Mouse (Mus musculus) stomach, embryonic 14.5 days (tissue): ENCODE measurements at regions not wholly inside any gene's neighbourhood (a gene's known extent, or its start where the extent isn't known, plus 50 kb on each side); places are given as distances from the start of the nearest gene placed in this dataset.

Source experiments
- ATAC-seq: fragments of 200-750 bp; cut with Nextera tagmentation; 2 replicates; pipeline ENCODE4 v1.8.0; 2017; ENCODE audit warnings: low read depth, moderate TSS enrichment; ENCODE audit not compliant: insufficient number of reproducible peaks, insufficient read depth, low FRiP score
- H3K27ac ChIP-seq: fragments of 300-500 bp; sonication (generic); 2 replicates; pipeline ENCODE4 v1.5.1; 2014; ENCODE audit warnings: mild to moderate bottlenecking, low read length, moderate library complexity, mixed read lengths
- H3K27me3 ChIP-seq: fragments of 300-500 bp; sonication (generic); 2 replicates; pipeline ENCODE4 v1.6.1; 2014; ENCODE audit warnings: low read length, control low read depth, mixed read lengths; ENCODE audit not compliant: control insufficient read depth, insufficient read depth
- H3K36me3 ChIP-seq: fragments of 300-500 bp; sonication (generic); 2 replicates; pipeline ENCODE4 v1.6.1; 2014; ENCODE audit warnings: mild to moderate bottlenecking, control low read depth, low read length, moderate library complexity, mixed read lengths; ENCODE audit not compliant: control insufficient read depth, insufficient read depth
- H3K4me1 ChIP-seq: fragments of 300-500 bp; sonication (generic); 2 replicates; pipeline ENCODE4 v1.6.1; 2014; ENCODE audit warnings: low read length, control low read depth, mixed read lengths; ENCODE audit not compliant: control insufficient read depth, insufficient read depth
- H3K4me2 ChIP-seq: fragments of 300-500 bp; sonication (generic); replicated peaks from 2 replicates; pipeline ENCODE4 v1.6.1; 2014; ENCODE audit warnings: low read depth, low read length, control low read depth
- H3K4me3 ChIP-seq: fragments of 300-500 bp; sonication (generic); 2 replicates; pipeline ENCODE4 v1.5.1; 2014; ENCODE audit warnings: low read depth, low read length, control low read depth
- H3K9ac ChIP-seq: fragments of 300-500 bp; sonication (generic); replicated peaks from 2 replicates; pipeline ENCODE4 v1.6.1; 2014; ENCODE audit warnings: low read depth, mild to moderate bottlenecking, control low read depth, low read length, moderate library complexity, mixed read lengths
- H3K9me3 ChIP-seq: fragments of 300-500 bp; sonication (generic); 2 replicates; pipeline ENCODE4 v1.6.1; 2016; ENCODE audit warnings: low read depth, low read length, control low read depth; ENCODE audit not compliant: control insufficient read depth
- WGBS: fragments of 180-500 bp; shearing (Covaris S2); extraction: QIAGEN DNeasy Blood & Tissue Kit; methylation state at CpG from one replicate; pipeline ENCODE4 v1.1.7; 2014; 5-methylcytosine and 5-hydroxymethylcytosine counted together

- H3K4me1 ChIP-seq: no peaks in the 10 kb centered on the region
- H3K4me2 ChIP-seq: no peak overlapping the region
- H3K36me3 ChIP-seq: no peaks in the 10 kb centered on the region
- H3K27ac ChIP-seq: no peak overlapping the region
- H3K4me3 ChIP-seq: no peak overlapping the region
- WGBS: 80% methylated on average over 1 of the region's 1 CpGs
- H3K9me3 ChIP-seq: no peaks in the 10 kb centered on the region
- H3K27me3 ChIP-seq: no peaks in the 10 kb centered on the region
- ATAC-seq: no peak
- no peak overlapping the region for H3K9ac ChIP-seq
Observed at GRCm38 (mm10) chr4:66515815-66516214, 111.4 kb upstream of the Astn2 start.

DNA sequence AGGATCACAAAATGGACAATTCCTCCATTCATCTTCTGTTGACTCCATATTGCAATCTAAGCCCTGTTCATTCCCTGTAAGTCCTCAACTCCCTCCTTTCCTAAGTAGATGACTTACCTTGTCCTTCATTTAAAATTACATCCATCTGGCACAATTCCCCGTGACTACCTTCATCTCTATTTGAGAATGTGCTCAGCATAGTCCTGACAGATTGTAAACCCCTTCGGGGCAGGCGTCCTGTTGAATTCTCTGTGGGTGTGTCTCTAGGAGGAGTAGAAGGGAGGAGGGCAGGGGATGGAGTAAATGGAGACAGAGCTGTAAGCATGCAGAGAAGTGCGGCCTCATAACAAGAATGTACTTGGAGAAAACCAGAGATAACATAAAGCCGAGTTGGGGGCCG is 79.1 kb upstream of the Astn2 start:
- Histone ChIP-seq H3K27me3 (no peaks in the 10 kb centered on the region), H3K4me3 (no peak overlapping the region), H3K9ac (no peak overlapping the region), H3K4me1 (no peaks in the 10 kb centered on the region), H3K36me3 (no peaks in the 10 kb centered on the region), H3K4me2 (no peak overlapping the region), H3K27ac (no peak overlapping the region), H3K9me3 (no peaks in the 10 kb centered on the region)
- WGBS: 75% methylated on average over 6 of the region's 6 CpGs
- ATAC-seq: no peak

- peak; percentile 77 for ATAC-seq
- Histone ChIP-seq H3K27ac (no peak overlapping the region), H3K4me3 (no peak overlapping the region), H3K4me2 (no peak overlapping the region), H3K4me1 (no peaks in the 10 kb centered on the region), H3K27me3 (no peaks in the 10 kb centered on the region), H3K9ac (no peak overlapping the region), H3K9me3 (no peaks in the 10 kb centered on the region), H3K36me3 (no peaks in the 10 kb centered on the region)
- WGBS: 33% methylated on average over 2 of the region's 2 CpGs
Observed at GRCm38 (mm10) chr4:66482495-66483291, 78.3 kb upstream of the Astn2 start.

DNA sequence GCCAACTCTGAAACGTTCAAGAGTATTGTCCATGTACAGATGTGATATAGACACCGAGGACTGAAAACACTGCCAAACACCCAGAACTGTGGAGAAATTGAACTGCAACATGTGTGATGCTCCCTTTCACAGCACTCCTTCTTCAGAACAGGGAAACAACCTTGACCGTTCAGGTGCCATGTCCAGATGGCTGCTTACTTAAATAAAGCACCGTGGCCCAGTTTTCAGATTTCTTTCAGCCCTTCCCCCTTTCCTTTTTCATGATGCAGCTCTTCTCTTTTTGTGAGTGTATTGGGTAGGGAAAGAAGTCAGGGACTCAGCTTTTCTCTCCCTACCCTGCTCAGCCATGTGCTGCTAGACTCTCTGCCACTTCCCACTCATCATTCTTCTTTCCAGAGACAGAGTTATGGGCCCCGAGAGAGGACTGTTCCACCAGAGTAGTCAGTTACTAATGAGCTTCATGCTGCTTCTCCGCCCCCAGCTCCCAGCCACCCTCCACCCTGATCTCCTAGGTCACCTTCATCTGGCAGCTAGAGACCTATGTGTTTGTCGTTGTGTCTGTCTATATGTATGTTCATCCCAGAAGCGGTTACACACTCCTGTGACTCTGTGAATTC is 74.3 kb upstream of the Astn2 start:
- Histone ChIP-seq H3K4me3 (no peak overlapping the region), H3K9me3 (no peaks in the 10 kb centered on the region), H3K4me1 (no peaks in the 10 kb centered on the region), H3K27me3 (no peaks in the 10 kb centered on the region), H3K9ac (no peak overlapping the region), H3K27ac (no peak overlapping the region), H3K36me3 (no peaks in the 10 kb centered on the region), H3K4me2 (no peak overlapping the region)
- no peak for ATAC-seq
- 69% methylated on average over 8 of the region's 8 CpGs for WGBS
